Mouse (Mus musculus): ENCODE measurements at regions not wholly inside any gene's neighbourhood (a gene's known extent, or its start where the extent isn't known, plus 50 kb on each side); places are given as distances from the start of the nearest gene placed in this dataset.

GRCm38 (mm10) chr17:45821356-45821755 is 87.7 kb upstream of the 1600014C23Rik start:
- no peak for ATAC-seq

- no peak for ATAC-seq
Observed at GRCm38 (mm10) chr17:45819143-45819542, 85.5 kb upstream of the 1600014C23Rik start.

GRCm38 (mm10) chr17:45816566-45816965 is 82.9 kb upstream of the 1600014C23Rik start:
- ATAC-seq: no peak

GRCm38 (mm10) chr17:45815833-45816232 is 82.2 kb upstream of the 1600014C23Rik start:
- no peak for ATAC-seq

GRCm38 (mm10) chr17:45815341-45815740 is 81.7 kb upstream of the 1600014C23Rik start:
- ATAC-seq: no peak

- ATAC-seq: no peak
Observed at GRCm38 (mm10) chr17:45814586-45814985, 80.9 kb upstream of the 1600014C23Rik start.

GRCm38 (mm10) chr17:45813956-45814355 is 80.3 kb upstream of the 1600014C23Rik start:
- no peak for ATAC-seq

GRCm38 (mm10) chr17:45812289-45812955 is 78.8 kb upstream of the 1600014C23Rik start:
- ATAC-seq: no peak

- ATAC-seq: no peak
Observed at GRCm38 (mm10) chr17:45811632-45812221, 78.1 kb upstream of the 1600014C23Rik start.

- no peak for ATAC-seq
Observed at GRCm38 (mm10) chr17:45809728-45810127, 76.1 kb upstream of the 1600014C23Rik start.

GRCm38 (mm10) chr17:45808374-45808773 is 74.7 kb upstream of the 1600014C23Rik start:
- no peak for ATAC-seq

GRCm38 (mm10) chr17:45807452-45807851 is 73.8 kb upstream of the 1600014C23Rik start:
- ATAC-seq: no peak

GRCm38 (mm10) chr17:45806831-45807230 is 73.2 kb upstream of the 1600014C23Rik start:
- no peak for ATAC-seq

GRCm38 (mm10) chr17:45806430-45806829 is 72.8 kb upstream of the 1600014C23Rik start:
- no peak for ATAC-seq

GRCm38 (mm10) chr17:45805471-45806082 is 71.9 kb upstream of the 1600014C23Rik start:
- no peak for ATAC-seq

- ATAC-seq: no peak
Observed at GRCm38 (mm10) chr17:45803331-45803730, 69.7 kb upstream of the 1600014C23Rik start.

GRCm38 (mm10) chr17:45802439-45802838 is 68.8 kb upstream of the 1600014C23Rik start:
- no peak for ATAC-seq

- ATAC-seq: no peak
Observed at GRCm38 (mm10) chr17:45799725-45800124, 66.1 kb upstream of the 1600014C23Rik start.

GRCm38 (mm10) chr17:45798996-45799395 is 65.4 kb upstream of the 1600014C23Rik start:
- ATAC-seq: no peak

GRCm38 (mm10) chr17:45798456-45798855 is 64.8 kb upstream of the 1600014C23Rik start:
- ATAC-seq: no peak

GRCm38 (mm10) chr17:45797121-45797520 is 63.5 kb upstream of the 1600014C23Rik start:
- no peak for ATAC-seq

GRCm38 (mm10) chr17:45794926-45795325 is 61.3 kb upstream of the 1600014C23Rik start:
- no peak for ATAC-seq

- ATAC-seq: no peak
Observed at GRCm38 (mm10) chr17:45790959-45791520, 57.4 kb upstream of the 1600014C23Rik start.

GRCm38 (mm10) chr17:45789777-45790176 is 56.1 kb upstream of the 1600014C23Rik start:
- no peak for ATAC-seq
